7 mouse cellular contexts compared by ENCODE assay signal in the genomic region with DNA sequence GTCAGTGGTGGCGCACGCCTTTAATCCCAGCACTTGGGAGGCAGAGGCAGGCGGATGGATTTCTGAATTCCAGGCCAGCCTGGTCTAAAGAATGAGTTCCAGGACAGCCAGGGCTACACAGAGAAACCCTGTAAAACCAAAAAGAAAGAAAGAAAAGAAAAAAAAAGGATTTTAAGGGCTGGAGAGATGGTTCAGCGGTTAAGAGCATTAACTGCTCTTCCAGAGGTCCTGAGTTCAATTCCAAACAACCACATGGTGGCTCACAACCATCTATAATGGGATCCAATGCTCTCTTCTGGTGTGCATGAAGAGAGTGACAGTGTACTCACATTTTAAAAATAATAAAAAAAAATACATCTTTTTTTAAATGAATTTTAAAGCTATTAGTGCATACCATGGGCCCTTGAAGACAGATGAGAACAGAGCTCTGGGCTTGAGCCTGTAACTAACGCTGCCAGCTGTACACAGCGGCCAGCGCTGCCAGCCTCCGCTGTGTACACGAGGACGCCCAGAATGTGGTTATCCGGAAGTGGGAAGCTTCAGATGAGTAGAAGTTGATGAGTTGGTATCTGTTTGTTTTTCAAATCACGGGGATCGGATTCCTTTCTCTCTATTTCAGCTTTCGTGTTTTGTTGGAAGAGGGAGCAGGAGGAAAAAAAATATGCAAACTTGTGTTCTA. TPM values are rescaled to one million over a fixed set of nuclear protein-coding genes. Genes with fewer than 3 reads are reported as not detected.
DNase-seq lines count a peak whose midpoint lies in the region; ATAC-seq and TF ChIP-seq lines count a peak whose summit lies in the region.

No protein-coding gene starts in this region.

- H3K9me3 ChIP-seq in lung, postnatal 0 days (ENCODE audit: low read length) = no peaks in the 10 kb centered on the region
- H3K9me3 ChIP-seq in embryonic facial prominence, embryonic 15.5 days (replicated peaks) = no peaks in the 10 kb centered on the region
- no peaks in the 10 kb centered on the region for H3K9me3 ChIP-seq in limb, embryonic 12.5 days
- no peaks in the 10 kb centered on the region for H3K9me3 ChIP-seq in stomach, embryonic 15.5 days

- 43% methylated on average over 14 of the region's 14 CpGs for WGBS in lung, postnatal 0 days
- 49% methylated on average over 14 of the region's 14 CpGs for WGBS in embryonic facial prominence, embryonic 15.5 days
- WGBS in limb, embryonic 12.5 days = 68% methylated on average over 14 of the region's 14 CpGs
- 57% methylated on average over 14 of the region's 14 CpGs for WGBS in stomach, embryonic 15.5 days

- peak overlapping the region; percentile 86 for H3K4me3 ChIP-seq in lung, postnatal 0 days (ENCODE audit: low read depth, low read length)
- peak overlapping the region; percentile 78 for H3K4me3 ChIP-seq in embryonic facial prominence, embryonic 15.5 days (replicated peaks)
- H3K4me3 ChIP-seq in limb, embryonic 12.5 days (replicated peaks) = peak overlapping the region; percentile 78
- H3K4me3 ChIP-seq in stomach, embryonic 15.5 days (replicated peaks) = peak overlapping the region; percentile 91

- H3K4me1 ChIP-seq in lung, postnatal 0 days (ENCODE audit: insufficient read depth, low read depth, low read length) = peaks cover 6% of the 10 kb centered on the region; the same call in 1 of the 2 replicates
- peaks cover 22% of the 10 kb centered on the region for H3K4me1 ChIP-seq in embryonic facial prominence, embryonic 15.5 days
- peaks cover 11% of the 10 kb centered on the region for H3K4me1 ChIP-seq in limb, embryonic 12.5 days (replicated peaks)
- peaks cover 11% of the 10 kb centered on the region for H3K4me1 ChIP-seq in stomach, embryonic 15.5 days

- no peaks in the 10 kb centered on the region for H3K36me3 ChIP-seq in lung, postnatal 0 days (ENCODE audit: insufficient read depth, low read length)
- H3K36me3 ChIP-seq in embryonic facial prominence, embryonic 15.5 days = peaks cover 22% of the 10 kb centered on the region
- H3K36me3 ChIP-seq in limb, embryonic 12.5 days = peaks cover 24% of the 10 kb centered on the region
- peaks cover 15% of the 10 kb centered on the region for H3K36me3 ChIP-seq in stomach, embryonic 15.5 days

- TF ChIP-seq EP300 in lung, postnatal 0 days (IDR thresholded peaks at IDR 0.05) = no peak; the same call in 1 of the 2 replicates

- peak overlapping the region; percentile 98 for H3K27ac ChIP-seq in lung, postnatal 0 days (ENCODE audit: low read length)
- peak overlapping the region; percentile 98 for H3K27ac ChIP-seq in embryonic facial prominence, embryonic 15.5 days (replicated peaks)
- peak overlapping the region; percentile 98 for H3K27ac ChIP-seq in limb, embryonic 12.5 days
- H3K27ac ChIP-seq in stomach, embryonic 15.5 days = peak overlapping the region; percentile 98

- DNase-seq in lung, postnatal 0 days (ENCODE audit: low spot score) = no peak
- DNase-seq in lung, postnatal 25 days (ENCODE audit: low spot score) = no peak
- no peak for DNase-seq in retina, postnatal 1 day
- DNase-seq in layer of hippocampus, postnatal 14 days (ENCODE audit: low spot score in 2 of 2) = no peak

- TF ChIP-seq CTCF in lung, postnatal 0 days (IDR thresholded peaks at IDR 0.05) = no peak

- H3K4me2 ChIP-seq in lung, postnatal 0 days (replicated peaks; ENCODE audit: low read depth, low read length) = peak overlapping the region; percentile 61
- H3K4me2 ChIP-seq in embryonic facial prominence, embryonic 15.5 days (replicated peaks) = peak overlapping the region; percentile 81
- H3K4me2 ChIP-seq in limb, embryonic 12.5 days = peak overlapping the region; percentile 90
- peak overlapping the region; percentile 81 for H3K4me2 ChIP-seq in stomach, embryonic 15.5 days

- peak overlapping the region; percentile 99 for H3K9ac ChIP-seq in lung, postnatal 0 days (replicated peaks; ENCODE audit: low read depth)
- H3K9ac ChIP-seq in embryonic facial prominence, embryonic 15.5 days = peak overlapping the region; percentile 93; the same call in 1 of the 2 replicates
- H3K9ac ChIP-seq in limb, embryonic 12.5 days (replicated peaks) = 0 out of 2 replicates have a peak overlapping the region, but pooled peaks have one; percentile 94
- no peak overlapping the region; the same call in 1 of the 2 replicates for H3K9ac ChIP-seq in stomach, embryonic 15.5 days

- no peaks in the 10 kb centered on the region for H3K27me3 ChIP-seq in lung, postnatal 0 days (replicated peaks; ENCODE audit: insufficient read depth, low read length)
- H3K27me3 ChIP-seq in embryonic facial prominence, embryonic 15.5 days = no peaks in the 10 kb centered on the region
- H3K27me3 ChIP-seq in limb, embryonic 12.5 days = no peaks in the 10 kb centered on the region
- H3K27me3 ChIP-seq in stomach, embryonic 15.5 days (replicated peaks) = no peaks in the 10 kb centered on the region

- ATAC-seq in lung, postnatal 0 days = no peak
- ATAC-seq in embryonic facial prominence, embryonic 15.5 days (ENCODE audit: insufficient number of reproducible peaks, low FRiP score, low TSS enrichment, low read depth) = no peak
- no peak; the same call in 1 of the 2 replicates for ATAC-seq in limb, embryonic 12.5 days (ENCODE audit: insufficient number of reproducible peaks, insufficient read depth, low FRiP score, low TSS enrichment, low read depth)
- ATAC-seq in stomach, embryonic 15.5 days (ENCODE audit: insufficient read depth, low FRiP score, low read depth) = no peak

RNA-seq across cellular contexts. Expression of gene Flcn, which starts 0.8 kb away (rescaled TPM):
- polyA plus RNA-seq in lung, postnatal 0 days (2015; fragmentation: Nextera tagmentation; extraction: Ambion mirVana) = 55.8 and 57.4 TPM in 2 replicates
- polyA plus RNA-seq in embryonic facial prominence, embryonic 15.5 days (2015; fragmentation: Nextera tagmentation; extraction: Ambion mirVana) = 36.6 and 38.9 TPM in 2 replicates
- polyA plus RNA-seq in limb, embryonic 12.5 days (2016; fragmentation: Nextera tagmentation; extraction: Ambion mirVana) = 37.4 and 37.5 TPM in 2 replicates
- polyA plus RNA-seq in stomach, embryonic 15.5 days (2015; fragmentation: Nextera tagmentation; extraction: Ambion mirVana) = 27.8 and 30.6 TPM in 2 replicates
- 10 to 100 TPM; 34.6 to 40.1 TPM for total RNA-seq in layer of hippocampus, postnatal 14 days (2021)

RNA-seq across cellular contexts. Expression of gene Pld6, which starts 23.2 kb away (rescaled TPM):
- 2.9 and 7.3 TPM in 2 replicates for polyA plus RNA-seq in lung, postnatal 0 days (2015; fragmentation: Nextera tagmentation; extraction: Ambion mirVana)
- polyA plus RNA-seq in embryonic facial prominence, embryonic 15.5 days (2015; fragmentation: Nextera tagmentation; extraction: Ambion mirVana) = 2.8 and 3.8 TPM in 2 replicates
- polyA plus RNA-seq in limb, embryonic 12.5 days (2016; fragmentation: Nextera tagmentation; extraction: Ambion mirVana) = 4.5 and 4.7 TPM in 2 replicates
- polyA plus RNA-seq in stomach, embryonic 15.5 days (2015; fragmentation: Nextera tagmentation; extraction: Ambion mirVana) = 3.8 and 5.1 TPM in 2 replicates
- under 1 TPM; 0.91 to 0.92 TPM for total RNA-seq in layer of hippocampus, postnatal 14 days (2021)

RNA-seq across cellular contexts. Expression of gene Nt5m, which starts 28.6 kb away (rescaled TPM):
- 25.7 and 28.5 TPM in 2 replicates for polyA plus RNA-seq in lung, postnatal 0 days (2015; fragmentation: Nextera tagmentation; extraction: Ambion mirVana)
- polyA plus RNA-seq in embryonic facial prominence, embryonic 15.5 days (2015; fragmentation: Nextera tagmentation; extraction: Ambion mirVana) = 42.7 and 43.4 TPM in 2 replicates
- 36.8 and 39.8 TPM in 2 replicates for polyA plus RNA-seq in limb, embryonic 12.5 days (2016; fragmentation: Nextera tagmentation; extraction: Ambion mirVana)
- polyA plus RNA-seq in stomach, embryonic 15.5 days (2015; fragmentation: Nextera tagmentation; extraction: Ambion mirVana) = 31.7 and 35.1 TPM in 2 replicates
- total RNA-seq in layer of hippocampus, postnatal 14 days (2021) = 10 to 100 TPM; 60.5 to 63.3 TPM

RNA-seq across cellular contexts. Expression of gene Cops3, which starts 29.0 kb away (rescaled TPM):
- 94.2 and 95.6 TPM in 2 replicates for polyA plus RNA-seq in lung, postnatal 0 days (2015; fragmentation: Nextera tagmentation; extraction: Ambion mirVana)
- polyA plus RNA-seq in embryonic facial prominence, embryonic 15.5 days (2015; fragmentation: Nextera tagmentation; extraction: Ambion mirVana) = 175 and 181 TPM in 2 replicates
- 224 and 232 TPM in 2 replicates for polyA plus RNA-seq in limb, embryonic 12.5 days (2016; fragmentation: Nextera tagmentation; extraction: Ambion mirVana)
- polyA plus RNA-seq in stomach, embryonic 15.5 days (2015; fragmentation: Nextera tagmentation; extraction: Ambion mirVana) = 175 and 192 TPM in 2 replicates
- 10 to 100 TPM; 69.7 to 72.3 TPM for total RNA-seq in layer of hippocampus, postnatal 14 days (2021)
